Mouse (Mus musculus): ENCODE measurements around the gene Cd164. TPM values are rescaled to one million over a fixed set of nuclear protein-coding genes. Genes with fewer than 3 reads are reported as not detected.
A peak's percentile ranks its signal among the peaks of the same experiment; 100 is the strongest.
"Not testable (repeated sequence)": the region's sequence is repeated elsewhere in the genome, so short reads cannot be mapped to it uniquely, and the experiment has no call there.

Gene Cd164
- polyA plus RNA-seq, 1 experiment from 2014 or later, result 185 TPM

DNA sequence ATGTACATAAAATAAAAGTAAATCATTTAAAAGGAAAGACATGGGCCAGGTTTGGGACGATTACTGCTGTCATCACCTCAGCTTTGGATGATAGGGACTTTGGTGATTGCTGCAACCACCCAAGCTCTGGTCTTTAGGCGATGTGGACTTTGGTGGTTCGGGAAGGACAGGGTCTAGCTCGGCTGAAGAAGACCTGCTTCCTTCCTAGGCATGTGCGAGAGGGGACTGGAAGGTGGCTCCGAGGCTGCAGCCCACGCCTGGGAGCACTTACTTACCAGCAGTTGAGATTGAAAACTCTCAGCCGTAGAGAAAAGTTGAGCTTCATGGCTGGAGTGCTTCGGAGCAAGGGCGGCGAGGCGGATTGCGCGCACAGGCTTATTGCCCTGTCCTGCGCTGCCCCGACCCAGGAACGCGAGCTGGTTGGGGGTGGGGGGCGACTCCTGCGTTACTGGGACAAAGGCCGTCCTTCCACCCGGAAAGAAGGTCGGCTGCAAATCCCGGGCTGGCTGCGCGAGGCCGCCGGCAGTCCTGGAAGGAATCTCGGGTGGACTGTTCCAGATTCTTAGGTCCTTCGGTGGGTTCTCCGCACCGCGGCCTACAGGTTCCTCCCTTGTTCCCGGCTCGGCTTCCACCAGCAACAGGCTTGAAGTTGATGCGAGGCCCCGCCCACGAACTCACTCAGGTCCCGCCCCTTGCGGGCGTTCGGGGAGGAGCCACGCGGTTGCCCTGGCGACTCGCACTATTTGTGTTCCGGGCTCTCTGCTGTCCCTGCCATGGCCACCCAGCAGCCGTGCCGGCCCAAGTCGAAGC lies 29.3 kb upstream of the Cd164 start, which contains the start of the genes Smpd2 and Ppil6:
Gene Smpd2, minus strand, starts transcription at position 662 of the 810 bp plus-strand sequence.
Gene Ppil6, plus strand, starts transcription at position 732 of the 810 bp plus-strand sequence.
- WGBS, result under 1% methylated on average over 50 of the region's 50 CpGs
- Histone ChIP-seq H3K9me3 (ENCODE audit: control insufficient read depth, low read length) (no peaks in the 10 kb centered on the region), H3K4me1 (replicated peaks; ENCODE audit: control insufficient read depth, insufficient read depth, low read length) (peaks cover 17% of the 10 kb centered on the region), H3K36me3 (ENCODE audit: control insufficient read depth, insufficient read depth, low read length) (peaks cover 23% of the 10 kb centered on the region), H3K9ac (ENCODE audit: low read length) (peak within 1 kb of the TSS; percentile 82), H3K4me2 (ENCODE audit: low read depth, low read length) (peak within 1 kb of the TSS; percentile 100), H3K27me3 (ENCODE audit: control insufficient read depth, insufficient read depth, low read depth, low read length) (no peaks in the 10 kb centered on the region), H3K27ac (ENCODE audit: low read length) (peak within 1 kb of the TSS; percentile 88), H3K4me3 (ENCODE audit: low read length) (peak within 1 kb of the TSS; percentile 77)
- peak; percentile 95 for ATAC-seq (ENCODE audit: low read depth)

DNA sequence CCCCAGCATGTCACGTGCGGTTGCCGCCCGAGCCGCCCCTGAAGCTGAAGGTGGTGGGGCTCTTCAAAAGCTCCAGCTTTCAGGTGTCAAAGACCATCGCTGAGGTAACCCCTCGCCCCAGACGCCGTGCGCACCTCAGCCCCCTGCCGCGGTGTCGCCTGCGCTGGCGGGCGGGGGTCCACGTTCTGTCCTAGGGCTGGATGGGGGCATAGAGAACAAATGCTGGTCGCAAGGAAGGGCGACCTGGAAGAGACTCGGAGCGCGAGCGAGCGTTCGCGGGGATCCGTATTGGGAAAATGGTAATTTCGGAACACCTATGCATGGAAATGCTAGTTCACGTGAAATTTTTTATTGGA lies 28.7 kb upstream of the Cd164 start:
- Histone ChIP-seq H3K27ac (ENCODE audit: low read length) (no peak overlapping the region), H3K36me3 (ENCODE audit: control insufficient read depth, insufficient read depth, low read length) (peaks cover 19% of the 10 kb centered on the region), H3K9ac (ENCODE audit: low read length) (peak overlapping the region; percentile 82), H3K4me1 (replicated peaks; ENCODE audit: control insufficient read depth, insufficient read depth, low read length) (peaks cover 17% of the 10 kb centered on the region), H3K27me3 (ENCODE audit: control insufficient read depth, insufficient read depth, low read depth, low read length) (no peaks in the 10 kb centered on the region), H3K9me3 (ENCODE audit: control insufficient read depth, low read length) (no peaks in the 10 kb centered on the region), H3K4me2 (ENCODE audit: low read depth, low read length) (peak overlapping the region; percentile 100), H3K4me3 (ENCODE audit: low read length) (peak overlapping the region; percentile 77)
- WGBS, result under 1% methylated on average over 29 of the region's 29 CpGs
- no peak; the same call in 1 of the 2 replicates for ATAC-seq (ENCODE audit: low read depth)

DNA sequence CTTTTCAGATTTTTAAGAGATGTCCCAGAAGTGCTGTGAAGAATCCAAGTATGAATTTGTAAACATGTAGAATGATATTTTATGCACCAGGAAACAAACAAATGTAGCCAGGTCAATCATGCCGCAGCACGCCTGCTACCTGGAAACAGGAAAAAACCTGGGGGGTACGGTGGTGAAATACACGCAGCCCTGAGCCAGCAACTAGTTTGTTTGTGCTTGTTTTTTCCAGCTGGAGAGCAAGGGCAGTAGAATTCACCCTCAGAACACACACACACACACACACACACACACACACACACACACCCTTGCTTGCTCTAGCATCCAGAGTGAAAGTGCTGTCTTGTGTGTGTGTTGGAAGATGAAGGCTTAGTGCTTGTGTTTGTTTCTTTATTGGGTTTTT lies 28.1 kb upstream of the Cd164 start:
- no peaks in the 10 kb centered on the region for H3K9me3 ChIP-seq (ENCODE audit: control insufficient read depth, low read length)
- peaks cover 17% of the 10 kb centered on the region for H3K4me1 ChIP-seq (replicated peaks; ENCODE audit: control insufficient read depth, insufficient read depth, low read length)
- H3K4me2 ChIP-seq (ENCODE audit: low read depth, low read length), result no peak overlapping the region
- H3K36me3 ChIP-seq (ENCODE audit: control insufficient read depth, insufficient read depth, low read length), result peaks cover 17% of the 10 kb centered on the region
- no peaks in the 10 kb centered on the region for H3K27me3 ChIP-seq (ENCODE audit: control insufficient read depth, insufficient read depth, low read depth, low read length)
- no peak for ATAC-seq (ENCODE audit: low read depth)
- no peak overlapping the region for H3K27ac ChIP-seq (ENCODE audit: low read length)
- WGBS, result 24% methylated on average over 4 of the region's 4 CpGs
- no peak overlapping the region for H3K9ac ChIP-seq (ENCODE audit: low read length)
- H3K4me3 ChIP-seq (ENCODE audit: low read length), result no peak overlapping the region

DNA sequence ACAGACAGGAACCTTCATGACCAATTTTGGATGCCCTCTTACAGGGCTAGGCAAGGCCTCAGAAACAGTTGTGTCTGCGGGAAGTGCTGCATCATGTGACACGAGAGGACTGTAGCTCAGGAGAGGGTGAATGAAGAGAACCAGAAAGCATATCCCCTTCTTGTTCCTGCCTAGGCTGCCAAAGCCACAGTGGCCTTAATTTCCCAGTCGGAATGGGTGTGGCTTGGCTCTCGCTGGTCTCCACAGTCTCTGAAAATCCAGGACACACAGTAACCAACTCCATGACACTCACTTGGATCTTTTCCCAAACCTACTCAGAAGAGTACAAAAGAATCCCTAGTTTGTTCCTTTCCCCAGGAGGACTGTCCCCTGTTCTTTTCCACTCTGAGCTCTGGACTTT lies 18.3 kb upstream of the Cd164 start:
- no peaks in the 10 kb centered on the region for H3K4me1 ChIP-seq (replicated peaks; ENCODE audit: control insufficient read depth, insufficient read depth, low read length)
- no peak overlapping the region for H3K4me3 ChIP-seq (ENCODE audit: low read length)
- H3K27ac ChIP-seq (ENCODE audit: low read length), result no peak overlapping the region
- no peaks in the 10 kb centered on the region for H3K9me3 ChIP-seq (ENCODE audit: control insufficient read depth, low read length)
- H3K27me3 ChIP-seq (ENCODE audit: control insufficient read depth, insufficient read depth, low read depth, low read length), result no peaks in the 10 kb centered on the region
- no peak for ATAC-seq (ENCODE audit: low read depth)
- no peak overlapping the region for H3K9ac ChIP-seq (ENCODE audit: low read length)
- H3K36me3 ChIP-seq (ENCODE audit: control insufficient read depth, insufficient read depth, low read length), result no peaks in the 10 kb centered on the region
- 50% methylated on average over 4 of the region's 4 CpGs for WGBS
- no peak overlapping the region for H3K4me2 ChIP-seq (ENCODE audit: low read depth, low read length)

DNA sequence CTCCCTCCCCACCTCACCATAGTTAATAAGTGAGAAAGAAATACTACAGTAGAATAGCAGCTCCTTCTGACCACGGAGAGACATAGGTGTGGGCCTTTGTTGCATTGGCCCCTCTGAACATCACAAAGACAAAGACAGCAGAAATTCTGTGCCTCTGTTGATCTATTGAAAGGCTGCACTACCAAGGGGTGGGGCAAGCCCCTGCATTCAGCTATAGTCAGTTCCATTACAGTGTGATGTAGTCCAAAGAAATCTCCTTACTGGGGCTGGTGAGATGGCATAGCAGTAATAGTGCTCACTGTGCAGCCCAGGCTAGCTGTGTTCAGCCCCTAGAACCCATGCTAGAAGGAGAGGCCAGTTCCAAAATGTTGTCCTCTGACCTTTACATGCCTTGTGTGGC lies 14.2 kb upstream of the Cd164 start:
- H3K27me3 ChIP-seq (ENCODE audit: control insufficient read depth, insufficient read depth, low read depth, low read length), result no peaks in the 10 kb centered on the region
- no peak overlapping the region for H3K27ac ChIP-seq (ENCODE audit: low read length)
- H3K9me3 ChIP-seq (ENCODE audit: control insufficient read depth, low read length), result no peaks in the 10 kb centered on the region
- no peak overlapping the region for H3K4me3 ChIP-seq (ENCODE audit: low read length)
- H3K9ac ChIP-seq (ENCODE audit: low read length), result no peak overlapping the region
- H3K4me2 ChIP-seq (ENCODE audit: low read depth, low read length), result no peak overlapping the region
- 71% methylated on average over 1 of the region's 1 CpGs for WGBS
- no peaks in the 10 kb centered on the region for H3K4me1 ChIP-seq (replicated peaks; ENCODE audit: control insufficient read depth, insufficient read depth, low read length)
- no peak for ATAC-seq (ENCODE audit: low read depth)
- no peaks in the 10 kb centered on the region for H3K36me3 ChIP-seq (ENCODE audit: control insufficient read depth, insufficient read depth, low read length)

DNA sequence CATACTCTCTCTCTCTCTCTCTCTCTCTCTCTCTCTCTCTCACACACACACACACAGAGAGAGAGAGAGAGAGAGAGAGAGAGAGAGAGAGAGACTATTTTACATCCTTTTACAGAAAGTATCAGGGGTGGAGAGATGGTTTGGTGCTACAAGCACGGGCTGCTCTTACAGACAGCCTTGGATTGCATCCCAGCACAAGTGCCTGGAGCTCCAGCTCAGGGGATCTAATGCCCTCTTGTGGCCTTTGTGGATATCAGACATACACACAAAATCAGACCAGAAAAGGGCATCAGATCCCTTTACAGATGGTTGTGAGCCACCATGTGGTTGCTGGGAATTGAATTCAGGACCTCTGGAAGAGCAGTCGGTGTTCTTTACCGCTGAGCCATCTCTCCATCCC lies 13.8 kb upstream of the Cd164 start:
- ATAC-seq (ENCODE audit: low read depth), result peak; percentile 62
- not testable (repeated sequence) for H3K27ac ChIP-seq (ENCODE audit: low read length); H3K4me2 ChIP-seq (ENCODE audit: low read depth, low read length); H3K27me3 ChIP-seq (ENCODE audit: control insufficient read depth, insufficient read depth, low read depth, low read length); H3K9me3 ChIP-seq (ENCODE audit: control insufficient read depth, low read length); H3K9ac ChIP-seq (ENCODE audit: low read length); H3K4me3 ChIP-seq (ENCODE audit: low read length); H3K4me1 ChIP-seq (replicated peaks; ENCODE audit: control insufficient read depth, insufficient read depth, low read length); H3K36me3 ChIP-seq (ENCODE audit: control insufficient read depth, insufficient read depth, low read length)
- WGBS, result 0% methylated on average over 3 of the region's 3 CpGs

DNA sequence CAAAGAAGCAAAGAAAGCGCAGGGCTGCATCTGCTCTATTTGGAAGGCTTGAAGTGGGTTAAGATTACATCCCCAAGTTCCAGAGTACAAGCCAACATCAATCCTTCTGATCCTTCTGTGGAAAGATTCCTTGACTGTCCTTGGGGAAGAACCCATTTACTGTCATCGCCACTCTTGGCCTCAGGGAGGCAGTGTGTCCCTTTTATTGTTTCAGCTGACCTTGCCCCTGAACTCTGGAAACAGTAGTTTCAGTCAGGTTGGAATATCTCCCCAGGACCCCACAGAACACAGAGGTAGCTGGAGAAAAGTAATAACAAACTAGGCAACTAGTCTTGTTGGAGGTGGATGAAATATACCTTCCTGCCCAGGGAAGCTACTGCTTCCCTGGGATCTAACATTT lies 10.1 kb upstream of the Cd164 start:
- Histone ChIP-seq H3K4me1 (replicated peaks; ENCODE audit: control insufficient read depth, insufficient read depth, low read length) (no peaks in the 10 kb centered on the region), H3K9me3 (ENCODE audit: control insufficient read depth, low read length) (no peaks in the 10 kb centered on the region), H3K9ac (ENCODE audit: low read length) (no peak overlapping the region), H3K27ac (ENCODE audit: low read length) (no peak overlapping the region), H3K36me3 (ENCODE audit: control insufficient read depth, insufficient read depth, low read length) (no peaks in the 10 kb centered on the region), H3K4me2 (ENCODE audit: low read depth, low read length) (no peak overlapping the region), H3K4me3 (ENCODE audit: low read length) (no peak overlapping the region), H3K27me3 (ENCODE audit: control insufficient read depth, insufficient read depth, low read depth, low read length) (no peaks in the 10 kb centered on the region)
- ATAC-seq (ENCODE audit: low read depth), result no peak
- 27% methylated on average over 2 of the region's 2 CpGs for WGBS

DNA sequence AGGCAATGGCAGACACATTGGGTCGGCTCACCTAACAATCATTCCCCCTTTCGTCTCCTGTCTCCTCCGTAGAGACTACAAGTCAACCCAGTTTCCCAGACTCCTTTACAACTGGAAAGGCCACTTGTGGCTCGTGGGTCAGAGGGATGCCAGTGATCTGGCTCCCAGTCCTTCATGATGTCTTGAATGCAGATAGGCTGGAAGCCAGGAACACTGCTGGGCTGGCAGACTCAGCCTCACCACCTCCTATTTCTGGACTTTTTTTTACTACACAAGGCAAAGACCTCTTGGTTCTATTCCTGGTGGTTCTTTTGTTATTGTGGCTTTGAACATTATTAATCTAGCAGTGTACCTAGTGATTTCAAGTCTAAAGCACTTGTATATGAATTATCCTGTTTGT lies 4.9 kb upstream of the Cd164 start:
- H3K4me2 ChIP-seq (ENCODE audit: low read depth, low read length), result no peak overlapping the region
- 0 out of 2 replicates have a peak, but pooled peaks cover 4% of the 10 kb centered on the region for H3K4me1 ChIP-seq (replicated peaks; ENCODE audit: control insufficient read depth, insufficient read depth, low read length)
- no peaks in the 10 kb centered on the region for H3K9me3 ChIP-seq (ENCODE audit: control insufficient read depth, low read length)
- 67% methylated on average over 4 of the region's 4 CpGs for WGBS
- no peaks in the 10 kb centered on the region for H3K27me3 ChIP-seq (ENCODE audit: control insufficient read depth, insufficient read depth, low read depth, low read length)
- ATAC-seq (ENCODE audit: low read depth), result no peak
- H3K4me3 ChIP-seq (ENCODE audit: low read length), result no peak overlapping the region
- H3K36me3 ChIP-seq (ENCODE audit: control insufficient read depth, insufficient read depth, low read length), result no peaks in the 10 kb centered on the region
- no peak overlapping the region for H3K9ac ChIP-seq (ENCODE audit: low read length)
- no peak overlapping the region for H3K27ac ChIP-seq (ENCODE audit: low read length)

DNA sequence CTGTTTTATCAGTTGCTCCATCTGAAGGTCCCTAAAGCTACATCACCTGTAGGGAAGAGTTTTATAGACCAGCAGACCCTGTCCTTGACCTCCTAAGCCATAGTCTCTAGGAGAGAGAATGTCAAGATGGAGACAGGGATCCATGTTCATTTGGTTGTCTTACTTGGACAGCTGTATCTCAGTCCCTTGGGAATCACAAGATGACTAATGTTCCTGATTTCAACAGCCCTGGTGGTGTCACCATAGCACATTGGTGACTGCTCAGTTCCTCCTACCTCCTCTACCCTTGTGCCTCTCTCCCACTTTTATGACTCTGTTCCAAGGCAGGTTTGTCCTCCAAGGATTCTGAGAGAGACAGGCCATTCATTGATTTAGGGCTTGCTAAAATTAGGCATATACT lies 4.3 kb upstream of the Cd164 start:
- H3K9me3 ChIP-seq (ENCODE audit: control insufficient read depth, low read length), result no peaks in the 10 kb centered on the region
- no peak for ATAC-seq (ENCODE audit: low read depth)

More for the DNA sequence above, 4.3 kb upstream of the Cd164 start:
- Histone ChIP-seq H3K4me3 (ENCODE audit: low read length) (no peak overlapping the region), H3K27me3 (ENCODE audit: control insufficient read depth, insufficient read depth, low read depth, low read length) (no peaks in the 10 kb centered on the region), H3K4me2 (ENCODE audit: low read depth, low read length) (no peak overlapping the region), H3K4me1 (replicated peaks; ENCODE audit: control insufficient read depth, insufficient read depth, low read length) (0 out of 2 replicates have a peak, but pooled peaks cover 4% of the 10 kb centered on the region), H3K36me3 (ENCODE audit: control insufficient read depth, insufficient read depth, low read length) (no peaks in the 10 kb centered on the region), H3K27ac (ENCODE audit: low read length) (no peak overlapping the region), H3K9ac (ENCODE audit: low read length) (no peak overlapping the region)
